Mouse (Mus musculus) C2C12 (cell line): Measurements from ENCODE around the gene Zfp697.
"Not testable (repeated sequence)": the region's sequence is repeated elsewhere in the genome, so short reads cannot be mapped to it uniquely, and the experiment has no call there.

Source experiments
- CEBPB ChIP-seq: IDR thresholded peaks from one replicate; pipeline ENCODE4 v1.6.1; 2011; ENCODE audit warnings: low read depth, mild to moderate bottlenecking, control low read depth, moderate library complexity
- CTCF ChIP-seq: IDR thresholded peaks from one replicate; pipeline ENCODE4 v1.5.1; 2011; ENCODE audit not compliant: control insufficient read depth, insufficient read depth, insufficient read length
- FOSL1 ChIP-seq: IDR thresholded peaks from one replicate; pipeline ENCODE4 v1.8.0; 2011; ENCODE audit warnings: mild to moderate bottlenecking, low read length; ENCODE audit not compliant: poor library complexity, insufficient read depth, severe bottlenecking
- MYOG ChIP-seq: IDR thresholded peaks from one replicate; pipeline ENCODE4 v1.6.1; 2011; ENCODE audit not compliant: control insufficient read depth, insufficient read length; ENCODE audit errors: extremely low read depth
- USF1 ChIP-seq: IDR thresholded peaks from one replicate; pipeline ENCODE4 v1.6.1; 2011; ENCODE audit warnings: low read depth, mild to moderate bottlenecking, control low read depth, moderate library complexity

- TF ChIP-seq CTCF, MYOG, FOSL1, USF1, CEBPB: not testable (repeated sequence)
Observed at GRCm38 (mm10) chr3:98410619-98411580, 28.6 kb downstream of the Zfp697 start.
